Mouse (Mus musculus) bone marrow, adult 2 months (tissue): ENCODE measurements around the gene Sass6.

Source experiments
- CTCF ChIP-seq: fragments of 200-500 bp; IDR thresholded peaks from 2 replicates; pipeline ENCODE4 v1.5.1; 2011; ENCODE audit warnings: low read length, control low read depth; ENCODE audit not compliant: control insufficient read depth, insufficient read depth
- POLR2A ChIP-seq: fragments of 200-500 bp; IDR thresholded peaks from 2 replicates; pipeline ENCODE4 v1.6.1; 2011; ENCODE audit warnings: low read depth, mild to moderate bottlenecking, control low read depth, low read length, borderline replicate concordance; ENCODE audit not compliant: control insufficient read depth

GRCm38 (mm10) chr3:116637693-116638476 is 43.1 kb downstream of the Sass6 start:
- TF ChIP-seq CTCF (no peak), POLR2A (no peak)
